Mouse (Mus musculus): ENCODE measurements around the gene Tead4. TPM values are rescaled to one million over a fixed set of nuclear protein-coding genes. Genes with fewer than 3 reads are reported as not detected.

Gene Tead4
- polyA plus RNA-seq, 1 experiment from 2014 or later = 0.28 TPM

GRCm38 (mm10) chr6:128280472-128281145 is 20.0 kb downstream of the Tead4 start:
- no peak overlapping the region for H3K27ac ChIP-seq (ENCODE audit: low read depth)
- H3K9ac ChIP-seq (replicated peaks) = no peak overlapping the region
- H3K9me3 ChIP-seq (ENCODE audit: low read length) = no peaks in the 10 kb centered on the region
- H3K4me1 ChIP-seq (ENCODE audit: insufficient read depth) = peaks cover 8% of the 10 kb centered on the region; the same call in 1 of the 2 replicates
- no peak overlapping the region for H3K4me2 ChIP-seq (ENCODE audit: low read depth, low read length)
- ATAC-seq = no peak
- no peak overlapping the region for H3K4me3 ChIP-seq (ENCODE audit: low read depth, low read length)
- TF ChIP-seq EP300 (IDR thresholded peaks at IDR 0.05; ENCODE audit: low read depth) (no peak), CTCF (IDR thresholded peaks at IDR 0.05; ENCODE audit: low read depth) (no peak)
- WGBS (ENCODE audit: insufficient replicate concordance) = 50% methylated on average over 14 of the region's 14 CpGs
- no peaks in the 10 kb centered on the region for H3K36me3 ChIP-seq (replicated peaks; ENCODE audit: insufficient read depth, low read length)
- no peak for DNase-seq
- no peaks in the 10 kb centered on the region for H3K27me3 ChIP-seq (ENCODE audit: insufficient read depth, low read length)

- no peaks in the 10 kb centered on the region for H3K9me3 ChIP-seq (ENCODE audit: low read length)
- WGBS (ENCODE audit: insufficient replicate concordance) = 44% methylated on average over 5 of the region's 5 CpGs
- no peaks in the 10 kb centered on the region for H3K36me3 ChIP-seq (replicated peaks; ENCODE audit: insufficient read depth, low read length)
- H3K4me2 ChIP-seq (ENCODE audit: low read depth, low read length) = no peak overlapping the region
- ATAC-seq (no peak), DNase-seq (no peak)
- no peaks in the 10 kb centered on the region for H3K27me3 ChIP-seq (ENCODE audit: insufficient read depth, low read length)
- H3K4me3 ChIP-seq (ENCODE audit: low read depth, low read length) = no peak overlapping the region
- TF ChIP-seq EP300 (IDR thresholded peaks at IDR 0.05; ENCODE audit: low read depth) (no peak), CTCF (IDR thresholded peaks at IDR 0.05; ENCODE audit: low read depth) (no peak)
- H3K9ac ChIP-seq (replicated peaks) = no peak overlapping the region
- H3K27ac ChIP-seq (ENCODE audit: low read depth) = no peak overlapping the region
- peaks cover 8% of the 10 kb centered on the region; the same call in 1 of the 2 replicates for H3K4me1 ChIP-seq (ENCODE audit: insufficient read depth)
Observed at GRCm38 (mm10) chr6:128279608-128280007, 21.0 kb downstream of the Tead4 start.

GRCm38 (mm10) chr6:128279099-128279498 is 21.5 kb downstream of the Tead4 start:
- ATAC-seq = no peak
- H3K27ac ChIP-seq (ENCODE audit: low read depth) = no peak overlapping the region

GRCm38 (mm10) chr6:128277132-128278085 is 23.2 kb downstream of the Tead4 start:
- H3K36me3 ChIP-seq (replicated peaks; ENCODE audit: insufficient read depth, low read length) = no peaks in the 10 kb centered on the region
- H3K4me1 ChIP-seq (ENCODE audit: insufficient read depth) = peaks cover 8% of the 10 kb centered on the region; the same call in 1 of the 2 replicates
- no peak for DNase-seq
- no peaks in the 10 kb centered on the region for H3K27me3 ChIP-seq (ENCODE audit: insufficient read depth, low read length)
- H3K4me2 ChIP-seq (ENCODE audit: low read depth, low read length) = no peak overlapping the region
- H3K9ac ChIP-seq (replicated peaks) = no peak overlapping the region
- ATAC-seq = peak; percentile 86
- no peak for TF ChIP-seq CTCF (IDR thresholded peaks at IDR 0.05; ENCODE audit: low read depth)
- TF ChIP-seq EP300 (IDR thresholded peaks at IDR 0.05; ENCODE audit: low read depth) = peak; percentile 55; the same call in 1 of the 2 replicates
- peak overlapping the region; percentile 39; the same call in 1 of the 2 replicates for H3K27ac ChIP-seq (ENCODE audit: low read depth)
- 74% methylated on average over 11 of the region's 11 CpGs for WGBS (ENCODE audit: insufficient replicate concordance)
- H3K4me3 ChIP-seq (ENCODE audit: low read depth, low read length) = no peak overlapping the region
- H3K9me3 ChIP-seq (ENCODE audit: low read length) = no peaks in the 10 kb centered on the region

More at GRCm38 (mm10) chr6:128279099-128279498, 21.5 kb downstream of the Tead4 start:
- H3K36me3 ChIP-seq (replicated peaks; ENCODE audit: insufficient read depth, low read length) = no peaks in the 10 kb centered on the region
- no peak overlapping the region for H3K9ac ChIP-seq (replicated peaks)
- no peak for DNase-seq
- H3K4me1 ChIP-seq (ENCODE audit: insufficient read depth) = peaks cover 8% of the 10 kb centered on the region; the same call in 1 of the 2 replicates
- H3K27me3 ChIP-seq (ENCODE audit: insufficient read depth, low read length) = no peaks in the 10 kb centered on the region
- H3K4me3 ChIP-seq (ENCODE audit: low read depth, low read length) = no peak overlapping the region
- WGBS (ENCODE audit: insufficient replicate concordance) = 61% methylated on average over 4 of the region's 4 CpGs
- no peak overlapping the region for H3K4me2 ChIP-seq (ENCODE audit: low read depth, low read length)
- H3K9me3 ChIP-seq (ENCODE audit: low read length) = no peaks in the 10 kb centered on the region
- TF ChIP-seq EP300 (IDR thresholded peaks at IDR 0.05; ENCODE audit: low read depth) = no peak
- TF ChIP-seq CTCF (IDR thresholded peaks at IDR 0.05; ENCODE audit: low read depth) = no peak

- ATAC-seq = no peak
- H3K4me1 ChIP-seq (ENCODE audit: insufficient read depth) = peaks cover 8% of the 10 kb centered on the region; the same call in 1 of the 2 replicates
- no peak for DNase-seq
- H3K9ac ChIP-seq (replicated peaks) = no peak overlapping the region
- no peaks in the 10 kb centered on the region for H3K36me3 ChIP-seq (replicated peaks; ENCODE audit: insufficient read depth, low read length)
- H3K9me3 ChIP-seq (ENCODE audit: low read length) = no peaks in the 10 kb centered on the region
- no peak overlapping the region for H3K4me3 ChIP-seq (ENCODE audit: low read depth, low read length)
- 81% methylated on average over 6 of the region's 6 CpGs for WGBS (ENCODE audit: insufficient replicate concordance)
- no peaks in the 10 kb centered on the region for H3K27me3 ChIP-seq (ENCODE audit: insufficient read depth, low read length)
- no peak for TF ChIP-seq EP300 (IDR thresholded peaks at IDR 0.05; ENCODE audit: low read depth)
- no peak for TF ChIP-seq CTCF (IDR thresholded peaks at IDR 0.05; ENCODE audit: low read depth)
- H3K27ac ChIP-seq (ENCODE audit: low read depth) = no peak overlapping the region
- H3K4me2 ChIP-seq (ENCODE audit: low read depth, low read length) = no peak overlapping the region
Observed at GRCm38 (mm10) chr6:128276349-128276748, 24.3 kb downstream of the Tead4 start.

GRCm38 (mm10) chr6:128275506-128276064 is 25.0 kb downstream of the Tead4 start:
- Histone ChIP-seq H3K27me3 (ENCODE audit: insufficient read depth, low read length) (no peaks in the 10 kb centered on the region), H3K4me1 (ENCODE audit: insufficient read depth) (peaks cover 8% of the 10 kb centered on the region; the same call in 1 of the 2 replicates), H3K9ac (replicated peaks) (no peak overlapping the region), H3K4me2 (ENCODE audit: low read depth, low read length) (no peak overlapping the region), H3K36me3 (replicated peaks; ENCODE audit: insufficient read depth, low read length) (no peaks in the 10 kb centered on the region), H3K4me3 (ENCODE audit: low read depth, low read length) (no peak overlapping the region), H3K27ac (ENCODE audit: low read depth) (no peak overlapping the region), H3K9me3 (ENCODE audit: low read length) (no peaks in the 10 kb centered on the region)
- ATAC-seq = no peak
- no peak for TF ChIP-seq EP300 (IDR thresholded peaks at IDR 0.05; ENCODE audit: low read depth)
- 84% methylated on average over 8 of the region's 8 CpGs for WGBS (ENCODE audit: insufficient replicate concordance)
- no peak for DNase-seq

Measured in liver, postnatal 0 days (tissue).